Mouse (Mus musculus) liver, embryonic 13.5 days (tissue): ENCODE data around the gene Ostf1. TPM values are rescaled to one million over a fixed set of nuclear protein-coding genes. Genes with fewer than 3 reads are reported as not detected.

ENCODE experiments used
- ATAC-seq: fragments of 200-750 bp; cut with Nextera tagmentation; 2 replicates; pipeline ENCODE4 v1.8.0; 2017; ENCODE audit warnings: low read depth, mild to moderate bottlenecking, moderate number of reproducible peaks, moderate library complexity
- DNase-seq: peaks from one replicate; pipeline ENCODE4 v3.0.0; 2022
- H3K27ac ChIP-seq: fragments of 300-500 bp; sonication (generic); 2 replicates; pipeline ENCODE4 v1.5.1; 2015; ENCODE audit warnings: moderate library complexity, mild to moderate bottlenecking, inconsistent platforms
- H3K27me3 ChIP-seq: fragments of 300-500 bp; sonication (generic); 2 replicates; pipeline ENCODE4 v1.6.1; 2015; ENCODE audit warnings: mild to moderate bottlenecking, inconsistent platforms
- H3K36me3 ChIP-seq: fragments of 300-500 bp; sonication (generic); 2 replicates; pipeline ENCODE4 v1.6.1; 2015; ENCODE audit warnings: mild to moderate bottlenecking, inconsistent platforms
- H3K4me1 ChIP-seq: fragments of 300-500 bp; sonication (generic); replicated peaks from 2 replicates; pipeline ENCODE4 v1.6.1; 2015; ENCODE audit warnings: inconsistent platforms
- H3K4me2 ChIP-seq: fragments of 300-500 bp; sonication (generic); 2 replicates; pipeline ENCODE4 v1.6.1; 2015; ENCODE audit warnings: inconsistent platforms, mild to moderate bottlenecking, moderate library complexity
- H3K4me3 ChIP-seq: fragments of 300-500 bp; sonication (generic); replicated peaks from 2 replicates; pipeline ENCODE4 v1.5.1; 2015; ENCODE audit warnings: mild to moderate bottlenecking, inconsistent platforms
- H3K9ac ChIP-seq: fragments of 300-500 bp; sonication (generic); 2 replicates; pipeline ENCODE4 v1.6.1; 2015; ENCODE audit warnings: mild to moderate bottlenecking, inconsistent platforms
- H3K9me3 ChIP-seq: fragments of 300-500 bp; sonication (generic); replicated peaks from 2 replicates; pipeline ENCODE4 v1.6.1; 2016; ENCODE audit warnings: inconsistent platforms
- WGBS: fragments of 180-500 bp; shearing (Covaris S2); methylation state at CpG from one replicate; pipeline ENCODE4 v1.1.7; 2015; ENCODE audit not compliant: insufficient replicate concordance; 5-methylcytosine and 5-hydroxymethylcytosine counted together
- polyA plus RNA-seq: library from polyadenylated mRNA; unstranded; fragments of >200 nt; fragmentation: Nextera tagmentation; extraction: Ambion mirVana; gene quantifications from 2 replicates; pipeline ENCODE4 v1.2.1, GENCODE M21; 2015

The Ostf1 gene
- 63.7 and 64.5 TPM in 2 replicates for polyA plus RNA-seq

- H3K9me3 ChIP-seq: no peaks in the 10 kb centered on the region
- peak within 1 kb of the TSS; percentile 83 for H3K27ac ChIP-seq
- H3K9ac ChIP-seq: peak within 1 kb of the TSS; percentile 86
- peak; percentile 96 for DNase-seq
- H3K27me3 ChIP-seq: no peaks in the 10 kb centered on the region
- H3K4me2 ChIP-seq: peak within 1 kb of the TSS; percentile 86
- WGBS: under 1% methylated on average over 51 of the region's 51 CpGs
- ATAC-seq: peak; percentile 98
- no peaks in the 10 kb centered on the region for H3K36me3 ChIP-seq
- peak within 1 kb of the TSS; percentile 95 for H3K4me3 ChIP-seq
- peaks cover 35% of the 10 kb centered on the region for H3K4me1 ChIP-seq
These were observed at the start of gene Ostf1, which contains the start of gene Nmrk1 for GRCm38 (mm10) chr19:18631644-18632219. TSS of gene Ostf1 (minus strand) at chr19:18631823. TSS of gene Nmrk1 (plus strand) at chr19:18631950.

- DNase-seq (no peak), ATAC-seq (no peak)
- Histone ChIP-seq H3K4me1 (peaks cover 50% of the 10 kb centered on the region), H3K9ac (peak overlapping the region; percentile 87; the same call in 1 of the 2 replicates), H3K36me3 (0 out of 2 replicates have a peak, but pooled peaks cover 2% of the 10 kb centered on the region), H3K27ac (no peak overlapping the region), H3K27me3 (no peaks in the 10 kb centered on the region), H3K4me2 (peak overlapping the region; percentile 76), H3K4me3 (peak overlapping the region; percentile 80), H3K9me3 (no peaks in the 10 kb centered on the region)
- WGBS: 52% methylated on average over 4 of the region's 4 CpGs
These were observed 41.5 kb upstream of the Ostf1 start for GRCm38 (mm10) chr19:18673116-18673515.

GRCm38 (mm10) chr19:18672498-18672897 is 40.9 kb upstream of the Ostf1 start:
- Histone ChIP-seq H3K4me1 (peaks cover 50% of the 10 kb centered on the region), H3K9ac (peak overlapping the region; percentile 87), H3K4me2 (peak overlapping the region; percentile 76), H3K27me3 (no peaks in the 10 kb centered on the region), H3K4me3 (peak overlapping the region; percentile 80), H3K36me3 (no peaks in the 10 kb centered on the region), H3K9me3 (no peaks in the 10 kb centered on the region), H3K27ac (no peak overlapping the region)
- DNase-seq: no peak
- WGBS: 52% methylated on average over 3 of the region's 3 CpGs
- no peak for ATAC-seq

- no peaks in the 10 kb centered on the region for H3K36me3 ChIP-seq
- peak; percentile 74 for ATAC-seq
- peaks cover 48% of the 10 kb centered on the region for H3K4me1 ChIP-seq
- H3K27ac ChIP-seq: peak overlapping the region; percentile 89
- under 1% methylated on average over 62 of the region's 64 CpGs for WGBS
- peak overlapping the region; percentile 87 for H3K9ac ChIP-seq
- H3K9me3 ChIP-seq: no peaks in the 10 kb centered on the region
- H3K4me3 ChIP-seq: peak overlapping the region; percentile 80
- H3K27me3 ChIP-seq: no peaks in the 10 kb centered on the region
- peak overlapping the region; percentile 76 for H3K4me2 ChIP-seq
- DNase-seq: peak; percentile 47
These were observed 39.6 kb upstream of the Ostf1 start for GRCm38 (mm10) chr19:18671056-18671741.

GRCm38 (mm10) chr19:18670608-18671007 is 39.0 kb upstream of the Ostf1 start, which contains the start of gene Carnmt1:
TSS of gene Carnmt1 (plus strand) at chr19:18670764.
- Histone ChIP-seq H3K36me3 (no peaks in the 10 kb centered on the region), H3K4me2 (peak within 1 kb of the TSS; percentile 76), H3K9me3 (no peaks in the 10 kb centered on the region), H3K4me1 (peaks cover 43% of the 10 kb centered on the region), H3K9ac (peak within 1 kb of the TSS; percentile 87), H3K27ac (peak within 1 kb of the TSS; percentile 89), H3K27me3 (no peaks in the 10 kb centered on the region), H3K4me3 (peak within 1 kb of the TSS; percentile 80)
- ATAC-seq (peak; percentile 94), DNase-seq (peak; percentile 99)
- under 1% methylated on average over 48 of the region's 58 CpGs for WGBS

- no peaks in the 10 kb centered on the region for H3K9me3 ChIP-seq
- H3K4me1 ChIP-seq: peaks cover 34% of the 10 kb centered on the region
- H3K9ac ChIP-seq: no peak overlapping the region
- no peak overlapping the region for H3K4me2 ChIP-seq
- no peak for DNase-seq
- ATAC-seq: no peak
- H3K4me3 ChIP-seq: no peak overlapping the region
- 89% methylated on average over 7 of the region's 7 CpGs for WGBS
- H3K36me3 ChIP-seq: no peaks in the 10 kb centered on the region
- no peak overlapping the region for H3K27ac ChIP-seq
- no peaks in the 10 kb centered on the region for H3K27me3 ChIP-seq
These were observed 37.9 kb upstream of the Ostf1 start for GRCm38 (mm10) chr19:18669551-18669950.

GRCm38 (mm10) chr19:18666966-18667365 is 35.3 kb upstream of the Ostf1 start:
- DNase-seq (no peak), ATAC-seq (no peak)
- Histone ChIP-seq H3K27me3 (no peaks in the 10 kb centered on the region), H3K27ac (no peak overlapping the region), H3K4me1 (peaks cover 14% of the 10 kb centered on the region), H3K4me3 (no peak overlapping the region), H3K4me2 (no peak overlapping the region), H3K9ac (no peak overlapping the region), H3K9me3 (no peaks in the 10 kb centered on the region), H3K36me3 (no peaks in the 10 kb centered on the region)
- WGBS: 82% methylated on average over 7 of the region's 7 CpGs

- no peak overlapping the region for H3K4me2 ChIP-seq
- no peak for DNase-seq
- H3K4me1 ChIP-seq: peaks cover 16% of the 10 kb centered on the region
- no peaks in the 10 kb centered on the region for H3K36me3 ChIP-seq
- no peak overlapping the region for H3K4me3 ChIP-seq
- no peak overlapping the region for H3K9ac ChIP-seq
- WGBS: 31% methylated on average over 2 of the region's 2 CpGs
- no peak overlapping the region for H3K27ac ChIP-seq
- no peaks in the 10 kb centered on the region for H3K27me3 ChIP-seq
- ATAC-seq: no peak
- no peaks in the 10 kb centered on the region for H3K9me3 ChIP-seq
These were observed 32.3 kb upstream of the Ostf1 start for GRCm38 (mm10) chr19:18663904-18664303.

- H3K27me3 ChIP-seq: no peaks in the 10 kb centered on the region
- ATAC-seq: peak; percentile 69; the same call in 1 of the 2 replicates
These were observed 30.1 kb upstream of the Ostf1 start for GRCm38 (mm10) chr19:18661683-18662082.

GRCm38 (mm10) chr19:18660466-18660865 is 28.8 kb upstream of the Ostf1 start:
- no peak for ATAC-seq
- DNase-seq: no peak

More at GRCm38 (mm10) chr19:18661683-18662082, 30.1 kb upstream of the Ostf1 start:
- no peak overlapping the region for H3K9ac ChIP-seq
- 38% methylated on average over 1 of the region's 1 CpGs for WGBS
- H3K36me3 ChIP-seq: no peaks in the 10 kb centered on the region
- peaks cover 18% of the 10 kb centered on the region for H3K4me1 ChIP-seq
- no peak for DNase-seq
- H3K27ac ChIP-seq: no peak overlapping the region
- no peaks in the 10 kb centered on the region for H3K9me3 ChIP-seq
- H3K4me2 ChIP-seq: no peak overlapping the region
- no peak overlapping the region for H3K4me3 ChIP-seq

GRCm38 (mm10) chr19:18659349-18659748 is 27.7 kb upstream of the Ostf1 start:
- ATAC-seq: peak; percentile 82

More at GRCm38 (mm10) chr19:18660466-18660865, 28.8 kb upstream of the Ostf1 start:
- Histone ChIP-seq H3K27me3 (no peaks in the 10 kb centered on the region), H3K36me3 (no peaks in the 10 kb centered on the region), H3K4me3 (no peak overlapping the region), H3K4me2 (no peak overlapping the region), H3K9me3 (no peaks in the 10 kb centered on the region), H3K9ac (no peak overlapping the region), H3K27ac (no peak overlapping the region), H3K4me1 (peaks cover 18% of the 10 kb centered on the region)
- 79% methylated on average over 3 of the region's 3 CpGs for WGBS

More at GRCm38 (mm10) chr19:18659349-18659748, 27.7 kb upstream of the Ostf1 start:
- H3K4me1 ChIP-seq: peaks cover 27% of the 10 kb centered on the region
- H3K9ac ChIP-seq: peak overlapping the region; percentile 1; the same call in 1 of the 2 replicates
- DNase-seq: no peak
- H3K27me3 ChIP-seq: no peaks in the 10 kb centered on the region
- no peak overlapping the region for H3K4me3 ChIP-seq
- no peaks in the 10 kb centered on the region for H3K36me3 ChIP-seq
- H3K4me2 ChIP-seq: no peak overlapping the region
- H3K27ac ChIP-seq: no peak overlapping the region
- WGBS: 33% methylated on average over 1 of the region's 1 CpGs
- H3K9me3 ChIP-seq: no peaks in the 10 kb centered on the region
